Comparison of ENCODE assay signal across 21 mouse cellular contexts in genomic region chr14:76044164-76044557, GRCm38 (mm10). TPM values are rescaled to one million over a fixed set of nuclear protein-coding genes. Genes with fewer than 3 reads are reported as not detected.
A peak's percentile ranks its signal among the peaks of the same experiment; 100 is the strongest.
DNase-seq lines count a peak whose midpoint lies in the region; ATAC-seq and TF ChIP-seq lines count a peak whose summit lies in the region.
"Had no signal": no experiment of that assay in that cellular context is flagged by ENCODE, and none has a peak within 500 bp of the region (broad histone marks: within the 10 kb centered on the region; RNA-seq: fewer than 3 reads in every experiment).

No protein-coding gene starts in this region.

- WGBS in kidney, embryonic 14.5 days, result 48% methylated on average over 3 of the region's 3 CpGs

- TF ChIP-seq CTCF in layer of hippocampus, adult 2 months (conservative IDR thresholded peaks at IDR 0.05), result no peak

- H3K9me3 ChIP-seq in kidney, embryonic 14.5 days (ENCODE audit: control insufficient read depth, low read length), result no peaks in the 10 kb centered on the region
- H3K9me3 ChIP-seq: embryonic facial prominence, embryonic 15.5 days; forebrain, embryonic 10.5 days; G1E; hindbrain, embryonic 13.5 days had no signal

- no peaks in the 10 kb centered on the region for H3K36me3 ChIP-seq in kidney, embryonic 14.5 days (ENCODE audit: control insufficient read depth, insufficient read depth, low read length)
- H3K36me3 ChIP-seq: embryonic facial prominence, embryonic 15.5 days; forebrain, embryonic 10.5 days; G1E; hindbrain, embryonic 13.5 days had no signal

- no peak overlapping the region for H3K4me2 ChIP-seq in kidney, embryonic 14.5 days (replicated peaks; ENCODE audit: low read depth, low read length)
- H3K4me2 ChIP-seq: embryonic facial prominence, embryonic 15.5 days; hindbrain, embryonic 13.5 days had no signal

- no peaks in the 10 kb centered on the region for H3K27me3 ChIP-seq in kidney, embryonic 14.5 days (ENCODE audit: control insufficient read depth, insufficient read depth, low read length)
- H3K27me3 ChIP-seq: embryonic facial prominence, embryonic 15.5 days had no signal

- H3K9ac ChIP-seq in kidney, embryonic 14.5 days (ENCODE audit: low read depth, low read length), result no peak overlapping the region
- H3K9ac ChIP-seq: embryonic facial prominence, embryonic 15.5 days; hindbrain, embryonic 13.5 days had no signal

- DNase-seq in kidney, postnatal 25 days, result no peak
- no peak for DNase-seq in layer of hippocampus, adult 2 months (ENCODE audit: low spot score in 2 of 2)
- no peak for DNase-seq in layer of hippocampus, adult 9-10 months (ENCODE audit: low spot score)
- peak; percentile 36 for DNase-seq in retina, embryonic 14.5 days (ENCODE audit: low spot score)
- no peak for DNase-seq in frontal cortex, postnatal 36 days (ENCODE audit: low spot score in 2 of 2)
- DNase-seq: adrenal gland, adult 8-10 months; cerebellum, adult 11 months; cerebellum, adult 8-10 months; cerebellum, postnatal 14 days; embryo, embryonic 11 days; gastrocnemius, adult 2 months; gastrocnemius, postnatal 25 days; heart, postnatal 10 days; heart, postnatal 4 days had no signal

- no peak overlapping the region for H3K4me3 ChIP-seq in kidney, embryonic 14.5 days (ENCODE audit: low read length)
- no peak overlapping the region for H3K4me3 ChIP-seq in layer of hippocampus, adult 2 months
- H3K4me3 ChIP-seq: embryonic facial prominence, embryonic 15.5 days; erythroblast, embryonic 14.5 days; forebrain, embryonic 10.5 days; gastrocnemius, adult 2 months; hindbrain, embryonic 13.5 days had no signal

- ATAC-seq in kidney, embryonic 14.5 days (ENCODE audit: low FRiP score, low TSS enrichment), result 0 out of 2 replicates have a peak, but pooled peaks have one; percentile 66
- ATAC-seq: forebrain, embryonic 16.5 days had no signal

- 0 out of 2 replicates have a peak, but pooled peaks cover 4% of the 10 kb centered on the region for H3K4me1 ChIP-seq in kidney, embryonic 14.5 days (ENCODE audit: control insufficient read depth, insufficient read depth, low read length)
- H3K4me1 ChIP-seq: embryonic facial prominence, embryonic 15.5 days; hindbrain, embryonic 13.5 days had no signal

- H3K27ac ChIP-seq in kidney, embryonic 14.5 days (ENCODE audit: low read depth, low read length), result 0 out of 2 replicates have a peak overlapping the region, but pooled peaks have one; percentile 8
- H3K27ac ChIP-seq in layer of hippocampus, adult 2 months, result peak overlapping the region; percentile 89
- H3K27ac ChIP-seq: embryonic facial prominence, embryonic 15.5 days; forebrain, embryonic 10.5 days; gastrocnemius, adult 2 months; hindbrain, embryonic 13.5 days had no signal

RNA-seq across cellular contexts. Expression of gene Gtf2f2, which starts 33.5 kb away (rescaled TPM):
- polyA plus RNA-seq in kidney, embryonic 14.5 days (2014; fragmentation: Nextera tagmentation; extraction: Ambion mirVana), result 47.1 and 53.8 TPM in 2 replicates
- 10 to 100 TPM; 19.3 to 22.8 TPM for total RNA-seq in layer of hippocampus, adult 2 months (2021)
